Mouse (Mus musculus) mouse embryonic stem cell (cell line): Measurements from ENCODE around the gene Fyn.

Experiments
- in situ Hi-C, 2 experiments: fragments of 300-500 bp; cut with MboI; formaldehyde crosslinking; loops; 1 replicate in 1 of 2; 3 replicates in 1 of 2; pipeline ENCODE4 v1.14.3; 2019 to 2020; ENCODE audit warnings: low sequenced_read_pairs in 2 of 2, low pct_unique_long_range_greater_than_20kb in 1 of 2, mixed read lengths in 1 of 2; ENCODE audit not compliant: unreplicated experiment in 1 of 2

Fyn gene

DNA sequence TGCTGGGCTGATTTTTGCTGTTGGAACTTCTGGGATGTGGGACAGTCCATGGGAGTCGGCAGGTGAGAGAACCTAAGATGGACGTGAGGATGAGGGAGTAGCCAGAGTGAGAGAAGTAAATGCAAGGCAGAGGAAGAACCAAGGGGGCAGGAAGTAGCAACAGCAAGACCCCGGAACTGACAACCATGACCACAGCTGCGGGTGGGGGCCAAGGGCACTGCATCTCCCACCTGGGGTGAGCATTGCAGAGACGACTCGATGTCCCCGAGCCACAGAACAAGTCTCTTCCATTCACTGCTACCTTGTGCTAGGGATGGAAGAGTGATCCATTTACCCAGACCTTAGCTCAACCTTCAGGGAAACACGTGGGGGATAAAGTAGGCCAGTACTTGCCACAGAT is 146.3 kb downstream of the Fyn start:
- in situ Hi-C loops: no loop called here

- in situ Hi-C loops: no loop called here
These were observed 148.0 kb downstream of the Fyn start for GRCm38 (mm10) chr10:39516541-39517133.

DNA sequence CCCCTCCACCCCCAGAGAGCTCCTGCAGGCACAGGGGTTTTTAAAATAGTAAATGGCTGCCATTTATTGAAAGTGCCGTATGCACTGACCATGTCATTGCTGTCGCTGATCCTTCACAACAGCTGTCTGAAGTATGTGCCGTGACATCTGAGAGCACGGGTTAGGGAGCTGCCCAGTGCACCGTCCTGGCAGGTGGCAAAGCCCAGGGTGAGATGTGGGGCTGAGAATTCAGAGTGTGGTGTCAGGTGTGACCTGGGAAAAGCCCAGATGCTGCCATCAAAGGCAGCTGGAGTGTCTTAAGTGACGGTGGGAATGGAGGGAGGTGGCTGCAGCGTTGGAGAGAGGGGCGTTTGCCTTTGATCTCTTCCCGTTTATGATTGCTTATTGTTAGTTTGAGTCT is 148.7 kb downstream of the Fyn start:
- in situ Hi-C loops: no loop called here

DNA sequence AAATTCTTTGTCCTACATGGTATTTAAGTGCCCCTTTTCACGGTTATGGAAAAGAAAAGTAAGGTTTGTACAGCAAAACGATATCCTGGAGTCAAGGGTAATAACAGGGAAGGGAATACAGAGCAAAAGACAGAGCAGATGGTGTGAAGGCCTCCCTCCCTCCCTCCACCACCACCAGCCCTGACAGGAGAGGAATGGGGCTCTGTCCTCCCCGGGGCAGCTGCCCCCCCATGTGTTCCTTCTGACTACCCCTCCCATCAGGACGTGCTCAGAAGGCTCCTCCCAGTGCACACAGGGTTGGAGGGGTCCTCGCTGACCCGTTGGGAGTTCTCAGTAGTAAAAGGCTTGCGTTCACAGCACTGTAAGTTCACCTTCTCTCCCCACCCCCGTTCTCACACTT is 149.6 kb downstream of the Fyn start:
- in situ Hi-C loops: no loop called here

DNA sequence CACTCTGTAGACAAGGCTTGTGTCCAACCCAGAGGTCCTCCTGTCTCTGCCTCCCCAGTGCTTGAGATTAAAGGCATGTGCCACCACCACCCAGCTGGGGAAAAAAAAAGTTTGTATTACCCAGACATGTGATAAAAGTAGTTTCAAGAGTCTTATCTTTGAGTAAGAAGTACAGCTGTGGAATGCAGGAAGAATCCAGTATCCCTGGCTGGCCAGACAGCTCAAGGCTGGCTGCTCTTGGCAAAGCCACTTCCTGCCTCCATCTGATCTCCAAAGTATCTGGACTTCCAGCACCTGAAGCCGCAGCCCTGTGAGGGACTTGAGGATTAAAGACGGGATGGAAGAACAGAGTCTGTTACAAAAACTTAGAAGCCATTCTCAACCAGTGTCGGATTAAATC is 150.2 kb downstream of the Fyn start:
- in situ Hi-C loops: no loop called here

- in situ Hi-C loops: loop anchor here (5.0 to 10.0 kb wide), 3 partner anchors 283 to 348 kb away; no protein-coding TSS in a partner anchor
These were observed 151.7 kb downstream of the Fyn start for GRCm38 (mm10) chr10:39520123-39520989.

DNA sequence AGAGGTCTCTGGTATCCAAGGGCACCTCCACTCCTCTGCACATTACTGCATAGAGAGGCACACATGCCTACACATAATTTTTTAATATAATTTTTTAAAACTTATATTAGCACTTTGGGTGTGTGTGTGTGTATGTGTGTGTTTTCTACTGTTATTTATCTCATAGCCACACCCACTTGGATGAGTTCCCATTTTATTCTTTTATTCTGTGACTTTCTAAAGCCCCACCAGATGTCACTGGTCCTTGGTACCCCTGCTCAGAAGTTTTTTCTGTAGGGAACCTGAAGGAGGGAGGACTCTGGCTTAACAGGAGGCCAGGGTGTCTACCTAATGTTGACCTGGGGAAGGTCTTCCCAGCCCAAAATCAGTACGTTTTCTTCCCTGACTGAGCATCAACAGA is 152.7 kb downstream of the Fyn start:
- in situ Hi-C loops: loop anchor here (5.0 to 10.0 kb wide), 3 partner anchors 284 to 349 kb away; no protein-coding TSS in a partner anchor

GRCm38 (mm10) chr10:39521861-39522391 is 153.3 kb downstream of the Fyn start:
- in situ Hi-C loops: loop anchor here (5.0 to 10.0 kb wide), 3 partner anchors 285 to 350 kb away; no protein-coding TSS in a partner anchor

DNA sequence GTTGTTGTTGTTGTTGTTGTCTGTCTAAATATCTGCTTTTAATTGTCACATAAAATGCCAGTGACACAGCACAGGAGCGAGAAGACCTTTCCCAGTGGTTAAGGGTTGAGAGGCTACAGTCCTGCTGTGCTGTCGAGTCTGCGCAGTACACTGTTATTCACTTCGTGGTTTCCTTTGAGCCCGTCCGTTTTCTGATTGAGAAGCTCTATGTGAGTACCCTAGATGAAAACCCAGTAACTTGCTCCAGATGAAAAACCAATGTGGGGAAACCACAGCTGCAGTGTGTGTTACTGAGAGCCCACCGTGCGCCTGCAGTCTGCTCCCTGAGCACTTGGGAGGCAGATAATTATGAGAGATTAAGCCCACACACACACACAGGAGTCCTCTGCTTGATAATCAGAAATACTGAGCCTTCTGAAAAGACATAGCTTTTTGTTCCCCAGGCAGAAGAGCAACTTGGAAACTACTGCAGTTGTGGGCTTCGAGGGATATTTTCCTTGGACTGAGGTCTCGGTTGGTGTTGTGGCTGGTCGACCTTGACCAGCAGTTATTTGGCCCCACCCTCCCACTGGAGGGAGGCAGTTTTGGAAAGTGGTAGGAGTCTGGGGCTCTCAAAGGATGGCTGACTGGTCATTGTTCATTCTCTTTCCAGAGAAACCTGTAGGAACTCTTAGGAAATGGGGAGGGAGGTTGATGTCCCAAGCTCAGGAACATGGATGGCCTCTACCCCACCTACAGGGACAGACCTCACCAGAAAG is 154.4 kb downstream of the Fyn start:
- in situ Hi-C loops: loop anchor here (5.0 to 10.0 kb wide), 3 partner anchors 286 to 351 kb away; no protein-coding TSS in a partner anchor

DNA sequence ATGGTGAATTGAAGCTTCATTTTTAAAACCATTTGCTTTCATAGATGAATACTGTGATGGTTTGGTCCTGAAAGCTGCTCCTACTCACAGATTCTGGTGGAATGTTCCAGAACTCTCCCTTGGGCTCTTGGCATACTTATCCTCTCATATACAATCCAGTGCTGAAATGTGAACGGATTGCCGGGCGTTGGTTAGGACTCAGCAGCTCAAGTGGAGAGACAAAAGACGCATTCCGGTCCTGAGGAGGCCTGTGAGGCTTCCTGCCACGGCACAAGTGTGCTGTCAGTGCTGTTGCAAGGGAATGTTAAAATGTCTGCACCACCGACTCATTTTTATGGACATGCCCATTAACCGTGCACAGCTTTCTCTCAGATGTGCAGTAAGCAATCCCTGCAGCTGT is 155.7 kb downstream of the Fyn start:
- in situ Hi-C loops: loop anchor here (5.0 to 10.0 kb wide), 3 partner anchors 287 to 352 kb away; no protein-coding TSS in a partner anchor

DNA sequence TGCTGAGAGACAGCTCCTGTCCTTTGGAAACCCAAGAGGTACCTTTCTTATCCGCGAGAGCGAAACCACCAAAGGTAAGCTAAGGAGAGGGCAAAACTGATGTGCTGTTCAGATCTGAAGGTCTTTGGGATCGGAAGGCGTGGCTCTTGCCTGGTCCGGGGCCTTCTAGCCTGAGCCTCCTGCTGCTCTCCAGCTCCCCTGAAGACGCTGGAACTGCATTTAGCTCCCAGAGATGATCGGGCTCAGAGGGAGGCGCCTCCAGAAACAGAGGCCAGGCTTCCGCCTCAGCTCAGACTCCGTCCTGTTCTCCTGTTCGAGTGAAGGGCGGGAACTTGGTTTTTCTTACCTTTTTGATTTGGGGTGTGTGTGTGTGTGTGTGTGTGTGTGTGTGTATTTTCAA is 156.8 kb downstream of the Fyn start:
- in situ Hi-C loops: loop anchor here in 1 of 2 experiments (10.0 kb wide), 1 partner anchor 291 kb away; no protein-coding TSS in a partner anchor

DNA sequence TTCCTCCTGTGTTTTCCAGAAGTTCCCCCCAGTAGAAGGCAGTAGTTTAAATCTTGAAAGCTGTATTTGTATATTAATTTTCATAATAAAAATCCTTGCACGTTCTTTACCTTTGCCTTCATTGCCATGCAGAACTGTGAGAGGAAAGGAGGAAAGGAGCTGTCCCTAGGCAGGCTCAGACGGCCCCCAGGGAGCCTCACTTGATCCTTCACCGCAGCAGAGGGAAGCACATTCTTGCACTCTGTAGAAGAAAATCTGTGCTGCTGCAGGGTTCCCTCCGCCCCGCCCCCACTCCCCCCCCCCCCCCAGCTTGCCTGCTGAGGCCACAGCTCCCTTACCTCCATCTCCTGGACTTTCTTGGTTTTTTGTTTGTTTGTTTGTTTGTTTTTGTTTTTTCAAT is 158.5 kb downstream of the Fyn start:
- in situ Hi-C loops: loop anchor here in 1 of 2 experiments (10.0 kb wide), 1 partner anchor 292 kb away; no protein-coding TSS in a partner anchor

DNA sequence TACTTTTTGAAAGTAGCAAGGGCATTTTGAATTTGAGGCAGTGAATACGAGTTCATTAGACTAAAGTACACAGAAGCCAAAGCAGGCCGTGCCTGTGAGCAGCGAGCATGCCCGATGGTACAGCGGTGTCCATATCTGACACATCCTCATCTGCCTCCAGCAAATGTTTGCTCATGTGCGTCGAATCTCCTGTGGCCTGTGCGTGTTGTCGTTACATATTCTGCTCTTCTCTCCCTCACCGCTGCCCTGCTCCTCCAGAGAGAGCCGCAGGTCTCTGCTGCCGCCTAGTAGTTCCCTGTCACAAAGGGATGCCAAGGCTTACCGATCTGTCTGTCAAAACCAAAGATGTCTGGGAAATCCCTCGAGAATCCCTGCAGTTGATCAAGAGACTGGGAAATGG is 160.5 kb downstream of the Fyn start:
- in situ Hi-C loops: loop anchor here in 1 of 2 experiments (10.0 kb wide), 1 partner anchor 294 kb away; no protein-coding TSS in a partner anchor

DNA sequence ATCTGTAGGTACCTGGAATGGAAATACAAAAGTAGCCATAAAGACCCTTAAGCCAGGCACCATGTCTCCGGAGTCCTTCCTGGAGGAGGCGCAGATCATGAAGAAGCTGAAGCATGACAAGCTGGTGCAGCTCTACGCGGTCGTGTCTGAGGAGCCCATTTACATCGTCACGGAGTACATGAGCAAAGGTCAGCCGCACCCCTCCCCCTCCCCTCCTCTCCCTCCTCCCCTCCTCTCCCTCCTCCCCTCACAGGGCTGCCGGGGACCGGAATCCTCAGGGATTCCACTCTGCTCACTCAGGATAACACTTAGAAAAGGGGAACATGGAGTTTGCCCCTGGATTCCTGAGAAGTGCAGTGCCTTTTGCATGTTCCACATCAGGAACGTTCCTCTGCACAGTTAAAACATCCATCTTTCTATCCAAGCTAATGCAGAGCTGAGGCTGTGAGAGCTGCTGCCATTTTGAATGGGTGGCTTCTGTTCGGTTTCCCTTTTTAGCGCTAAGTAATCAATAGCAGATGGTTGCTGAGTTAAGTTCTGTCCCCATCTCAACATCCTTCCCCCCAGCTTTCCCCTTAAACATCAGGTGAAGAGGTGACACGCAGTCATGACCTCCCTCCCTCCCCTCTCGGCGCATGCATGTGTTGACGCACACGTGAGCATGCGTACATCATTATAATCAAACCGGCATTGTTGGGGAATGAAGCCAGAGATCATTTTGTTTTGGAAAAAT is 163.5 kb downstream of the Fyn start:
- in situ Hi-C loops: no loop called here

GRCm38 (mm10) chr10:39532823-39533222 is 164.2 kb downstream of the Fyn start:
- in situ Hi-C loops: no loop called here

DNA sequence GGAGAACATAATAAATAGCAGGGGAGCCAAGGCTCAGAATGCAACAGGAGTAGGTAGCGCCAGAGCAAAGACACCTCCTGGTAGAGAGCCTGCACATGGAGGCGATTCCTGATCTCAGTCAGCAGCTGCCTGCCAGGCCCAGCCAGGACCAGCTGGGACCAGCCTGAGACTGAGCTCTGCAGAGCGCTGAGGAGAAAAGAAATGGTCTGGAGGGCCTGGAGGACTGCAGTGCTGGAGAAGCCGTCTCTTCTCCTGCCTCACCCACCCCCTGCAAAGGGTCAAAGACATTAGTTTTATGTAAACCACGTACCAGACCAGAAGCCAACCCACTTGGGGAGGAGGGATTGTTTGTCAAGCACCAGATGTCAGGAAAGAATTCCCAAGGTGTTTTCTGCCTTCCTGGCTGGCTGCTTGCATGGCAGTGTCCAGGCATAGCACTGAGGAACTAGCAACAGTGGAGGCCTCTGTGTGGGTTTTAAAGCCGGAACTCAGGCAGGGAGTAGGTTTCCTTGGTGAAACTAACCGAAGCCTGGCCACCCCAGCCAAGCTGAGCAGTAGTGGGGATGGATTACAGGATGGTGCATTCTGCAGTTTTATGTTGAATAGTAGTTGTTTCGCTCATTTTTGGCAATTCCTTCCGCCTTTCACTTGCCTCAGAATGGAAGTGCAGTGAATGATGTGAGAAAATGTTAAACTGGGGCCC is 165.8 kb downstream of the Fyn start:
- in situ Hi-C loops: no loop called here

GRCm38 (mm10) chr10:39535347-39535746 is 166.7 kb downstream of the Fyn start:
- in situ Hi-C loops: no loop called here
